Mouse (Mus musculus) small intestine, adult 2 months (tissue): ENCODE results near the gene Lrp11.

Source experiments
- CTCF ChIP-seq: fragments of 200-500 bp; IDR thresholded peaks from 2 replicates; pipeline ENCODE4 v1.5.1; 2012; ENCODE audit warnings: low read depth, mild to moderate bottlenecking, control low read depth, inconsistent platforms, low read length, moderate library complexity, mixed read lengths; ENCODE audit not compliant: insufficient replicate concordance, insufficient read length; ENCODE audit errors: extremely low read depth
- POLR2A ChIP-seq: fragments of 200-500 bp; IDR thresholded peaks from 2 replicates; pipeline ENCODE4 v1.6.1; 2012; ENCODE audit warnings: low read depth, mild to moderate bottlenecking, control low read depth, inconsistent platforms, low read length, moderate library complexity

GRCm38 (mm10) chr10:7590792-7591191 is 1.2 kb downstream of the Lrp11 start:
- TF ChIP-seq POLR2A (no peak), CTCF (no peak)
